Mouse (Mus musculus): ENCODE measurements around the gene Slc30a1.

The Slc30a1 gene

GRCm38 (mm10) chr1:191906571-191907430 is at the start of gene Slc30a1:
Gene Slc30a1 (plus strand): TSS chr1:191906767.
- DNase-seq (ENCODE audit: low read depth, low spot score) = peak; percentile 98

DNA sequence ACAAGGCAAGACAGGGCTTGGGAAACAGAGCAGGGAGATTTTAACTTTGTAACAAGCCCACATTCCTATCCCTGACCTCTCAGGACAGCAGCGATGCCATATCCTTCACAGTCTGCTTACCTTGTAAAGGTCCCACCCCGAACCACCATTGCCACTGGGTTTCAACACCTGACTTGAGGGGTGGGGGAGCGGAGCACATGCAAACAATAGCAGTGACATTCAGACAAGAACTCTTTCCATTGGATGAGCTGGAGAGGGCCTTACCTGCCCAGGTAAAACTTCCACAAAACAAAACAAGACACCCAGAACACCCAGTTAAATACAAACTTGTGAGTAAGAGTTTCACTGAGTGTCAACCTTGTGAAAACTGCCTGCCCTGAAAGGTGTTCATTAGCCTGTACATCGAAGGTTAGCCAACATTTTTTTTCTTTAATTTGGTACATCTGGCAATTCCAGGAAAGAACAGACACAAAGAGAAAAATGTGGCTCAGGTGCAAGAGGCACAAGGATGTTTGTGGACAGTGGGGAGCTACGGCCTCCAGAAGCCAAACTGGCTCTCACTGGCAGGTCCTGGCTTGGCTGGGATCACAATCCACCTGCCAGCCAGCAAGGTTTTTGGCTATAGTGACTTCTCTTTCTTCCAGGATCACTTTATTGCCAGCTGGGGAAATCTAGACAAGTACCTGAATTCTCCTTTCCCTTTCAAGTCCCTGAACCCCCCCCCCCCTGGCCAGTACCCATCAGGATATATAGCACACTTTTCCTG is 49.5 kb upstream of the Slc30a1 start:
- no peak for DNase-seq (ENCODE audit: low read depth, low spot score)

- no peak for DNase-seq (ENCODE audit: low read depth, low spot score)
Measured at GRCm38 (mm10) chr1:191858136-191858535, 48.4 kb upstream of the Slc30a1 start.

DNA sequence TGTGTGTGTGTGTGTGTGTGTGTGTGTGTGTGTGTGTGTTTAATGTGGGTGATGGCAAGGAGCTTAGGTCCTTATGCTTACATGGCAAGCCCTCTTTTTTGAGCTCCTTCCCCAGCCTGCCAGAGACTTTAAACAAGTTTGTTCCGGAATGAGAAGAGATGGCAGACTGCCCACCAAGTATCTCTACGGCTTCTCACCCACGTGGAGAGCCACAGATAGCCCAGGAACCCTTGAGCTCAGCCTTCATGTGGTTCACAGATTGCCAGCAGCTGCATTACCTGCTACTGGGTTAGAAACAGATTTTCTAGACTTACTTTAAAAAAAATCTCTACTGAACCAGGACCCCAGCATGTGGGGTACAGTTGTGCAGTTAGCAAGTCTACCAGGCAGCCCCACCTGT is 46.7 kb upstream of the Slc30a1 start:
- DNase-seq (ENCODE audit: low read depth, low spot score) = peak; percentile 70

- DNase-seq (ENCODE audit: low read depth, low spot score) = no peak
Measured at GRCm38 (mm10) chr1:191861247-191861646, 45.3 kb upstream of the Slc30a1 start.

- peak; percentile 29 for DNase-seq (ENCODE audit: low read depth, low spot score)
Measured at GRCm38 (mm10) chr1:191863833-191864550, 42.6 kb upstream of the Slc30a1 start.

GRCm38 (mm10) chr1:191864551-191865027 is 42.0 kb upstream of the Slc30a1 start:
- DNase-seq (ENCODE audit: low read depth, low spot score) = no peak

DNA sequence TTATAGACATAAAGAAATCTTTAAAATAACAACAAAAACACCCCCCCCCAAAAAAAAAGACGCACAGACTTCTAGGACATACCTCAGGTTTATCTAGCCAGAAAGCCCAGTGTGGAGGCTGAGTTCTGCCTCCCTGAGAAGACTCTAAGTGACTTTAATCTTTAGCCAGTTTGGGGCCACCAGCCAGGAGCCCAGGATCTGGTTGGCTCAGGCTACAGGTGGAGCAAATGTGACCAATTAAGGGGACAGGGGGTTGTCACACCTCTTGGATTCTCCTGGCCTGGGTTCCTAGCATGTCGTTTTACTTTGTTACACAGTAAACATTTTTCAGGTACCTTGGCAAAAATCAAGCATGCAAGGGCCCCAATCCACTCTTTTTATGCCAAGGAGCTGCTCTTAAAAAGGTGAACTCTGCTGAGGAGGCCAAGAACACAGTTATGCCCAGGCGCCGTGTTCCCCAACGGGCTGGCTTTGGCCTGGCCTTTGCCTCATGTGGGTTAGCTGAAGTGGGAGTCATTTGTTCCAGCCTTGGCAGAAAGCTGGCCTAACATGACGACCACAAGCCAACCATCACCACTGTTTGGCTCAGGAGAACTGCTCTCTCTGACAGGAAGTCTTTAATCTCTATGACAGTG is 34.4 kb upstream of the Slc30a1 start:
- no peak for DNase-seq (ENCODE audit: low read depth, low spot score)

DNA sequence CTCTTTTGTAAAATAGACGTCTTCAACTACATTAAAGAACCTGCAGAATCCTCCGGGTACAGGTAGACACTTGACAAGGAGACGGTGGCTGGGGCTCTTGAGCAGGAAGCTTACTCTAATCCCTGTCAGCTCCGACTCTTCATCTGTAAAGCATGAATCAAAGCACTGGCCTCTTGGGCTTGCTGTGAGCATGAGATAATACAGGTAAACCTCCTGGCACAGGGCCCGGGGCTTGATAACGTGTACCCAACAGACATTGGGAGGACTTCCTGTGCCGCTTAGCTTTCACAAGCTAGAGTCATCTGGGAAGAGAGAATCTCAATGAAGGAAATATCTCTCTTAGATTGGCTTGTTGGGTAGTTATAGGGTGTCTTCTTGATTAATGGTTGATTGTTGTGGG is 31.6 kb upstream of the Slc30a1 start:
- DNase-seq (ENCODE audit: low read depth, low spot score) = no peak

DNA sequence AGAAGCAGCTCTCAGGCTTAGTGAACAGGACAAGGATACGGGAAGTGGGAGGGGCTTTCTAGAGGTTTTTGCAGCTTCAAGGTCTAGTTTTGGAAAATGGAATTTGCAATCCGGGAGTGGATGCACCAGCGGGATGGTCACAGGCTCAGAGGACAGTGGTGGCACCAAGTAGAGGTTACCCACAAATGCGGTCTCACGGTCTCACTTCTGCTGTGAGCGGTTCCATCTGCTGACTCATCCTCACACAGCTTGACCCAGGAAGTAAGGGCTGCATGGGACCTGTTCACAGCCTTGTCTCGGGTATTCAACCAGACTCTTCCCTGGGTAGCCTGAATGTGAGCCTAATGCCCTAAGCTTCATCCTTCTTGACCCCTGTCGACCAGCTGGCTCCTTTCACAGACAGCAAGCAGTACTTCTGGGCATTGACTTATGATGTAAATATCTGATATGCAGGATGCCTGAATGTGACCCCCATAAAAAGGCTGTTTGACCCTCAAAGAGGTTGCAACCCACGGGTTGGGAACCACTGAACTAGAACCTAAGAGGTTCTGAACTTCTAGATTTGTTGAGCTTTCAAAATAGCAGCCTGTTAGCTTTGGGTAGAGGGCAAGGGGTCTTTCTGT is 30.8 kb upstream of the Slc30a1 start:
- no peak for DNase-seq (ENCODE audit: low read depth, low spot score)

- DNase-seq (ENCODE audit: low read depth, low spot score) = no peak
Measured at GRCm38 (mm10) chr1:191877681-191878080, 28.9 kb upstream of the Slc30a1 start.

GRCm38 (mm10) chr1:191878518-191878921 is 28.0 kb upstream of the Slc30a1 start:
- peak; percentile 32 for DNase-seq (ENCODE audit: low read depth, low spot score)

DNA sequence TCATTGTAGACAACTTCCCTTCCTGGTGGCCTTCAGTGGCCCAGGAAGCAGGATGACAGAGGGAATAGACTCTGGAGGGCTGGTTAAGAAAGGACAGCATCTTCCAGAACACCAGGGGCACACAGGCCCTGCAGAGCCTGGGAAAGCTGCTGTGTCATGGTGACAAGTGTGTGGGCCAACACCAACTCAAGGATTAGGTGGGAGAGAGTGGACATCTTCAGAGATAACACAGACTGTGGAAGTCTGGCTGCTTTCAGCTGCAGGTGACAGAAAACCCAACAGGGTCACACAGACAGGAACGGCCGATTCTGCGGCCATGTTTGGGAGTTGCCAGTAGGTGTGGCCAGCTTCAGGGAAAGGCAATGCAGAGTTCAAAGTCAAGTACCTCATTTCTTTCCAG is 26.3 kb upstream of the Slc30a1 start:
- no peak for DNase-seq (ENCODE audit: low read depth, low spot score)

DNA sequence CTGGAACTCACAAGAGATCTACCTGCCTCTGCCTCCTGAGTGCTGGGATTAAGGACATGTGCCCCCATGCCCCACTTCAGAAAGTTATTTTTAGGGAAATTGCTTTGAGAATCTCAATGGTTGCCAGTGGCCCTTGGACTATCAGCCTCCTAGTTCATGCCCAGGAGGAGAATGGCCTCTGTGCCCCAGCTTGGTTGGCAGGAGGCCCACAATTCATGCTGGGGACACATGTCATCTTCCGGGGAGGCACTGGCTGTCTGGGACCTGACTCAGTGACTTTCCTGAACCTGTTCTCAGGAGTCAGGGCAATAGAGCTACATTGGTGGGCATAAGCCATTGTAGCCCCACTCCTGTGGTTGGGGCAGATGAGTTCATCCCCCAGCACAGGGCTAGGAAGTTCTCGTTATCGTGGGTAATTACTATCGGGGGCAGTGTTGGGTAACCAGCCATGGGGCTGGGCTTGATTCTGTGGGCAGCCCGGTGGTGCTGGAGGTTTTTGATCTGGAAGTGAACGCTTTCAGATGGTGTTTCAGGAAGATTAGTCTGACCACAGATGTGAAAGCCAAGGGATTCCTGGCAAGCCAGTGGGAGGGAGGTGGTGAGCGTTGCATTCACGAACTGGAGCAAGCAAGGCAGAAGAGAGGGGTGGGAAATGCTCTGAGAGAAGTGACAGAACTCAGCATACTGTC is 25.5 kb upstream of the Slc30a1 start:
- DNase-seq (ENCODE audit: low read depth, low spot score) = peak; percentile 14

GRCm38 (mm10) chr1:191881663-191882062 is 24.9 kb upstream of the Slc30a1 start:
- DNase-seq (ENCODE audit: low read depth, low spot score) = no peak

- DNase-seq (ENCODE audit: low read depth, low spot score) = no peak
Measured at GRCm38 (mm10) chr1:191882474-191883206, 23.9 kb upstream of the Slc30a1 start.

GRCm38 (mm10) chr1:191883654-191884053 is 22.9 kb upstream of the Slc30a1 start:
- DNase-seq (ENCODE audit: low read depth, low spot score) = no peak

DNA sequence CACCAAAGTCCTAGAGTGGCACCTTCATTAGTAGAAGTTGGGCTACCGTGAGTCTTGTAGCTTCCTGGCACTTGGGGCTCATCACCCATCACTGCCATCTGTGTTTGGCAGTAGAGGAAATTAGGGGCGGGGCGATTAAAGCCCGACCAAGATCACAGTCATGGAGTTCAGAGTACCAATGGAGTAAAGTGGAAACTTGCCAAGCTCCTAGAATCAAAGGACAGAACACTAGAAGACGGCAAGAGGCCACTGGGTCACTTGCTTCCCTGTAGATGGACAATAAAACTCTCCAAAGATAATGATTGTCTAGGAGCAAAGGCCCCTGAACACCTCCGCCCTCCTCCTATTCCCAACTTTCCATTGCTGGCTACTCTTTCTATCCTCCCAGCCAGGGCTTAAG is 14.7 kb upstream of the Slc30a1 start:
- no peak for DNase-seq (ENCODE audit: low read depth, low spot score)

- peak; percentile 93 for DNase-seq (ENCODE audit: low read depth, low spot score)
Measured at GRCm38 (mm10) chr1:191894386-191894785, 12.2 kb upstream of the Slc30a1 start.

DNA sequence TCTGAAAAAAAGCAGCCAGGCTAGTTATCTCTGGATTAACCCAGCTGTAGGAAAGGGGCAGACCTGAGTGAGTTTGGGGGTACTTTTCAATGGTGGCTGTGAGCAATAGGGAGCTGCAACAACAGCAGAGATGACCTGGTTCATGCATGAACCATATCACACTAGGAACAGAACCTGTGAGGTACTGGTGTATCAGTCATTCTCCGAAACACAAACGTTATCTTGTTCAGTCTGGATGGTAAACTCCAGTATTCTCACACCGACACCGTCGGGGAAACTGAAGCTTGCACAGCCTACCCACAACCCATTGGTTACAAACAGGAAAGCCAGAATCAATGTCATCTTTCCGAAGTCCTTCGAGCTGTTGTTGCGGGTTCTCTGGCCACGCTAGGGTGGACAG is 11.7 kb upstream of the Slc30a1 start:
- DNase-seq (ENCODE audit: low read depth, low spot score) = no peak

Data from brain, adult 2 months (tissue).